ENCODE assay signal across 17 mouse cellular contexts in genomic region chr5:140254656-140255055, GRCm38 (mm10).
"Had no signal": no experiment of that assay in that cellular context is flagged by ENCODE, and none has a peak within 500 bp of the region (broad histone marks: within the 10 kb centered on the region; RNA-seq: fewer than 3 reads in every experiment).

No protein-coding gene starts in this region.

- H3K27me3 ChIP-seq: lung, embryonic 15.5 days; megakaryocyte, embryonic 14.5 days; midbrain, embryonic 13.5 days; midbrain, embryonic 15.5 days; neural tube, embryonic 12.5 days; stomach, embryonic 15.5 days had no signal

- H3K27ac ChIP-seq: lung, embryonic 15.5 days; macrophage; midbrain, embryonic 13.5 days; midbrain, embryonic 15.5 days; neural tube, embryonic 12.5 days; stomach, embryonic 15.5 days; stomach, postnatal 0 days had no signal

- H3K4me3 ChIP-seq: lung, embryonic 15.5 days; megakaryocyte, embryonic 14.5 days; midbrain, embryonic 13.5 days; midbrain, embryonic 15.5 days; neural tube, embryonic 12.5 days; stomach, embryonic 15.5 days had no signal

- DNase-seq: liver, postnatal 0 days; lung, adult 2 months; lung, postnatal 14 days; lung, postnatal 36 days; right cerebral cortex, postnatal 14 days; thymus, postnatal 14 days; thymus, postnatal 4 days had no signal

- H3K9me3 ChIP-seq: lung, embryonic 15.5 days; megakaryocyte, embryonic 14.5 days; midbrain, embryonic 13.5 days; midbrain, embryonic 15.5 days; neural tube, embryonic 12.5 days; stomach, embryonic 15.5 days had no signal

- H3K4me1 ChIP-seq: lung, embryonic 15.5 days; stomach, embryonic 15.5 days had no signal

- ATAC-seq: liver, postnatal 0 days; lung, postnatal 0 days; midbrain, embryonic 13.5 days; midbrain, embryonic 15.5 days had no signal

- H3K4me2 ChIP-seq: lung, embryonic 15.5 days; midbrain, embryonic 11.5 days; midbrain, embryonic 13.5 days; midbrain, embryonic 15.5 days; neural tube, embryonic 12.5 days; stomach, embryonic 15.5 days had no signal

- H3K36me3 ChIP-seq: midbrain, embryonic 15.5 days; stomach, embryonic 15.5 days had no signal

- H3K9ac ChIP-seq: liver, postnatal 0 days; lung, embryonic 15.5 days; midbrain, embryonic 13.5 days; midbrain, embryonic 15.5 days; neural tube, embryonic 12.5 days; stomach, embryonic 15.5 days had no signal
